Mouse (Mus musculus): ENCODE data around the gene Slc41a2.
A peak's percentile ranks its signal among the peaks of the same experiment; 100 is the strongest.

Slc41a2 gene

DNA sequence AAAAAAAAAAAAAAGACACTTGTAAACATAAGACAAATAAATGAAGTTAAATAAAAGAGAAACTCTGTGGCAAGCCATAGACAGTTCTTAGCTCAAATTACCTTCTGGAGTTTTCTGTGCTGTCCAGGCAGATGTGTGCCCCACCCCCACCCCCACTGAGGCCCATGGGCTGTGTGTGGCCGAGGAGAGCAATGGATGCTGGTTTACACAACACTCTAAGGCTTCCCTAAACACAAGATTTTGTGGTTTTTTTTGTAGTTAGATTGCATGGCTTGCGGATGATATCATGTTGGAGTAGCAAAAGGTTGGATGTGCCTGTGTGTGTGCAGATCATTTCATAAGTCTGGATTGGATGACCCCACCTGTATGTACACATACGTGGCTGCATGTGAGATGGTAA lies 116.8 kb downstream of the Slc41a2 start:
- no peak for DNase-seq (ENCODE audit: low spot score)

- DNase-seq (ENCODE audit: low spot score), result no peak
Measured at GRCm38 (mm10) chr10:83220217-83220616, 117.5 kb downstream of the Slc41a2 start.

- DNase-seq (ENCODE audit: low spot score), result peak; percentile 39
Measured at GRCm38 (mm10) chr10:83219729-83220128, 118.0 kb downstream of the Slc41a2 start.

- no peak for DNase-seq (ENCODE audit: low spot score)
Measured at GRCm38 (mm10) chr10:83218778-83219177, 118.9 kb downstream of the Slc41a2 start.

DNA sequence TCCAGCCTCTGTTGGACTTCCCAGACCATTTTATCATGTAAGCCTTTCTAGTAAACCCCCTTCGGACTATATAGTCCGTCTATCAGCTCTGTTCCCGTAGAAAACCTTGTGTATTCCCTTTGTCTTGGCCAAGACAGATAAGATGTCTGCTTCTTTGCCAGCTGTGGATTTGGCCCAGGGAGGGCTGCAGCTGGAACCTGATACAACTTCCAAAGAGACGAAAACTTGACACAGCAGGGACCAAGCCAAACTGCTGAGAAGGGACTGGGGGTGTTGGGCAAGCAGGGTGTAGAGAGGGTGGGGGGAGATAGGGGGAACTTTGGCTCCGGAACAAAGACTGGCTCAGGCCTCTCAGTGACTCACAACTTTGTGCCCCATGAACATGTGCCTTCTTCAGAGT lies 120.4 kb downstream of the Slc41a2 start:
- DNase-seq (ENCODE audit: low spot score), result peak; percentile 11

- no peak for DNase-seq (ENCODE audit: low spot score)
Measured at GRCm38 (mm10) chr10:83215559-83215958, 122.1 kb downstream of the Slc41a2 start.

GRCm38 (mm10) chr10:83212618-83213017 lies 125.1 kb downstream of the Slc41a2 start:
- DNase-seq (ENCODE audit: low spot score), result no peak

- no peak for DNase-seq (ENCODE audit: low spot score)
Measured at GRCm38 (mm10) chr10:83210968-83211583, 126.6 kb downstream of the Slc41a2 start.

- no peak for DNase-seq (ENCODE audit: low spot score)
Measured at GRCm38 (mm10) chr10:83210122-83210521, 127.6 kb downstream of the Slc41a2 start.

- no peak for DNase-seq (ENCODE audit: low spot score)
Measured at GRCm38 (mm10) chr10:83209388-83209787, 128.3 kb downstream of the Slc41a2 start.

DNA sequence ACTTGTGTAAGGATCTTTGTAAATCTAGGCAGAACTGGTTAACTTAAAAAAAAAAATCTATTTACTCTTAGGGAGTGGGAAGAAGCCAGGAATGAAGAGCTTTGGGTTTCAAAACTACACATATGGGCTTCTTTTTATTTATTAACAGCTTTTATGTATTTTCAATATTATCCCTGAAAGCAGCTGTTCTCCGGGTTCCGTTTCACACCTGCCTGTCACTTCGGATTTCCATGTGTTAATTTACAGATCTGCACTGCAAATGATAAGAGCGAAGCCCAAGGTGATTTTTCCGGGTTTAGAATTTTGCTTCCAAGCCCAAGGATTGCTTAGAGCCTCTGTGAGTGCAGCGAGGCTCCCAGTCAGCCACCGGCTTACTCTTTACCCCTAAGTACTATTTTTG lies 129.2 kb downstream of the Slc41a2 start:
- no peak for DNase-seq (ENCODE audit: low spot score)

GRCm38 (mm10) chr10:83202906-83203702 lies 134.6 kb downstream of the Slc41a2 start:
- DNase-seq (ENCODE audit: low spot score), result no peak

- no peak for DNase-seq (ENCODE audit: low spot score)
Measured at GRCm38 (mm10) chr10:83201525-83201924, 136.2 kb downstream of the Slc41a2 start.

DNA sequence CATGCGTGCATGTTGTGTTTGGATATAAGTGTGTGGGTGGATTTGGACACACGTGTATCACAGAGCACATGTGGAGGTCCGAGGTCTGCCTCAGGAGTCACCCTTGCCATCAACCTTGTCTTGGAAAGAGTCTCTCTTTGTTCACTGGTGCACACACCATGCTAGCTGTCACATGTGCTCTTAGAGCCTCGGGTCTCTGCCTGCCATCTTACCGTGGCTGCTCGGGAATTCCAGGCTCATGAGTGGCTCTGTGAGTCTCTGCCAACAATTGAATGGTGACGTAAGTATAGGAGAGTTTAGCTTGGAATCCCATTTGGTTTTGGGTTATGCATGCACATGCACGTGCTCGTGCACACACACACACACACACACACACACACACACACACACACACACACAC lies 138.4 kb downstream of the Slc41a2 start:
- DNase-seq (ENCODE audit: low spot score), result no peak

DNA sequence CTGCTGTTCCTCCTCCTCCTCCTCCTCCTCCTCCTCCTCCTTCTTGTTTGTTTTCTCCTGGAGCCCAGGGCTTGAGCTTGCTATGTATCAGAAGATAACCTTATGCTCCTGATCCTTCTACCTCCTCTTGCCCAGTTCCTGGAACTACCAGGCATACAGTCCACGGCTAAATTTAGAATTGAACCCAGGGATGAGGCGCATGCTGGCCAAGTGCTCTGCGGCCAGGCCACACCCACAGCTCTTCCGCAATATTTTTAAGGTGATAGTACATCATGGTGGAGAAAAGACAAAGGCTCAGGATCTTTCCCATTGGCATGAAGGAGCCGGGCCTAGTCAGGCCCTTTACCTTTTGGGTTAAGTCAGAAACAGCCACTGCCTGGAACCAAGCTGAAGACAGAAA lies 139.0 kb downstream of the Slc41a2 start:
- no peak for DNase-seq (ENCODE audit: low spot score)

- DNase-seq (ENCODE audit: low spot score), result peak; percentile 56
Measured at GRCm38 (mm10) chr10:83197690-83198336, 139.9 kb downstream of the Slc41a2 start.

- DNase-seq (ENCODE audit: low spot score), result no peak
Measured at GRCm38 (mm10) chr10:83191982-83192381, 145.7 kb downstream of the Slc41a2 start.

DNA sequence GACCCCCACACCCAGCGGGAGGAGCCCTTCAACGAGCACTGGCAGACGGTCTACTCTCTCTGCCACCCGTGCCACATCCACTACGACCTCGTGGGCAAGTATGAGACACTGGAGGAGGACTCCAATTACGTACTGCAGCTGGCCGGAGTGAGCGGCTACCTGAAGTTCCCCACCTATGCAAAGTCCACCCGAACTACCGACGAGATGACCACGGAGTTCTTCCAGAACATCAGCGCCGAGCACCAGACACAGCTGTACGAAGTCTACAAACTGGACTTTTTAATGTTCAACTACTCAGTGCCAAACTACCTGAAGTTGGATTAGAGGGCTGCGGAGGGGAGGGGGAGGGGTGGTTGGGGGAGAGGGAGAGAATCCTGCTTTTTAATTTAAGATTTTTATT lies 146.2 kb downstream of the Slc41a2 start:
- DNase-seq (ENCODE audit: low spot score), result no peak

GRCm38 (mm10) chr10:83189071-83189470 lies 148.6 kb downstream of the Slc41a2 start:
- DNase-seq (ENCODE audit: low spot score), result no peak

DNA sequence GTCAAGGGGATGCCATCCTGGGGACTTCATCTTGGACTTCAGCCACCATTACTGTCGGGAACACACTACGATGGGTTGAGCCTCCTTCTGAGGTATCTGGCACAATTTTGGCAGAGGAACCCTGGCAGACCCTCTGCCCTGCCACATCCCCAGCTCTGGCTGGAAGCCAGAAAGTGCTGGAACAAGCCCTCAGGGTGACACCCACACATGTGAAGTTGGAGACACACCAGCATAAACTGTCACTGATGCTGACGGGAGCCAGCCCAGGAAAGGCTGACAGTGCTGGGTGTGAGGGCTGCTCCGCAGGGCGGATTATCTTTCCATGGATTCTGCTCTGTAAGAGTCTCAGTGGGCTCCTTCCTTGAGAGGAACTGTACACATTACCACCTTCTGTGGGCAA lies 150.7 kb downstream of the Slc41a2 start:
- no peak for DNase-seq (ENCODE audit: low spot score)

- DNase-seq (ENCODE audit: low spot score), result no peak
Measured at GRCm38 (mm10) chr10:83186167-83186566, 151.5 kb downstream of the Slc41a2 start.

DNA sequence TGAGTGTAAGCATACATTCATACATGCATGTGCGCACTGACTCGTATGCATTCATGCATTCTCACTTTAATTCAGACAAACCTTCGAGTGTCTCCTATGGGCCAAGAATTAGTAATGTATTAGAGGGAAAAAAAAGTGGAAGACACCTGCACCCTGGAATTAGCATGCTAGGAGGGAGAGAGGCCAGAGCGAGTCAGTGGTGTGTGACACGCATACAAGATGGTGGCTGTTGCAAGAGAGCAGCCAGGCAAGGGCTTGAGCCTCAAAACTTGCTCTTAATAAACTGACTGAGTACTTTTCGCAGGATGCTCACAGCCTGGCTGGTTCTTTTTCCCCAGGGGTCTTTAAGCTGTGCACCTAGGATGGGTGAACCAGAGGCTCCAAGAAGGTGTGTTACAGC lies 152.6 kb downstream of the Slc41a2 start:
- no peak for DNase-seq (ENCODE audit: low spot score)

- DNase-seq (ENCODE audit: low spot score), result no peak
Measured at GRCm38 (mm10) chr10:83184480-83185069, 153.1 kb downstream of the Slc41a2 start.
